Mouse (Mus musculus): Measurements from ENCODE around the gene Aldh1a3. TPM values are rescaled to one million over a fixed set of nuclear protein-coding genes. Genes with fewer than 3 reads are reported as not detected.

Gene Aldh1a3
- polyA plus RNA-seq, 1 experiment from 2014 or later, result 38.6 TPM

DNA sequence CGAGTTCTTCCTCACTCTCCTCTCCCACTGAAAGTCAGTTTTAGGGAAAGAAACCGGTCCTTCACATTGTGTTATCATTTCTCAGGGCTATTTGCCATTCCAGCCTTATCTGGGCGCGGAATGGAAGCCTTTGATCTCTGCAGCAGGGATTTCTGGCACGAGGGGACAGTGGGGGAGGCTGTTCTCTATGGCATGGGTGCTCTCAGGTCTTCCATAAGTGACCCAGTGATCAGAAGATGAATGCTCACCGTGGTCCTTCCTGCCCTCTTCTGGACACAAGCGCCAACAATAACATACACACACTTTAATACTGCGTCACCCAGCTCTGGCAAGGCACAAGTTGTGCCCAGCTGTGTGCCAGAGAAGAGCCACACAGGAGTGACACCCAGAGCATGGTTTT lies 20.3 kb downstream of the Aldh1a3 start:
- DNase-seq (ENCODE audit: low spot score), result no peak
- no peaks in the 10 kb centered on the region; the same call in 1 of the 2 replicates for H3K4me1 ChIP-seq (ENCODE audit: control insufficient read depth, insufficient read depth, low read length)

DNA sequence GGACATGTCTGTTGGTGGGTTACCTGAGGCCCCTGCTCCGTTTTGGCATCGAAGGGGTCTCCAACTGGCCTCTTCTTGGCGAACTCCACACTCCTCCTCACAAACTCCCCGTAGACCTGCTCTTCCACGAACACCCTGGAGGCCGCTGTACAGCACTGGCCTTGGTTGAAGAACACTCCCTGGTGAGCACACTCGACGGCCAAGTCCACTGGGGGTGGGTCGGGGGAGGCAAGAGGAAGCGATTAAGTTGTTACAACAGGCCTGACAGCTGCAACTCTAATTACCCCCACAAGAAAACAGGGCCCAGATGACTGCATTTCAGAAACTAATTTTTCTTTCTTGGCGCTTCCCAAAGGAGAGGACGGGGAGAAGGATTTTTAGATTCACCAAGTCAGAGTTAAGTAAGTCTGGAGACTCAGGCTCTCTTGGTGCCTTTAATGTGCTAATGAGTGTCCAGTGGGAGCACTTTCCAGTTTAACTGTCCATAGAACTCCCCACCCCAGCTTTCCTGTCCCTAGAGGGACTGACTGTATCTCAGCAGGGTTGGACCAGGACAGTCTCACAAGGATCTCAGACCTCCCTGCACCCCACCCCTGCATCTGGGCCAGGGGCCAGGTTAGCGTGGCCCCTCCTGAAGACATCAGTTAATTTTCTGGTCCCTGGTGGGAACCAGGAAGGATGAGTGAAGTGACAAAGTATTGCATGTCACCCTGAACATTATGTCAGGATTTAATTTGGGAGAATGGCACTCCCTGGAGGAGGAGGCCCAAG lies 21.2 kb downstream of the Aldh1a3 start:
- ATAC-seq (replicated peaks; ENCODE audit: insufficient number of reproducible peaks, low FRiP score, low TSS enrichment, low read depth) (no peak), DNase-seq (ENCODE audit: low spot score) (no peak)
- H3K27ac ChIP-seq (replicated peaks; ENCODE audit: low read depth, low read length), result no peak overlapping the region
- 44% methylated on average over 13 of the region's 13 CpGs for WGBS
- H3K27me3 ChIP-seq (ENCODE audit: control insufficient read depth, insufficient read depth, low read length), result no peaks in the 10 kb centered on the region
- H3K4me1 ChIP-seq (ENCODE audit: control insufficient read depth, insufficient read depth, low read length), result no peaks in the 10 kb centered on the region; the same call in 1 of the 2 replicates
- no peaks in the 10 kb centered on the region for H3K36me3 ChIP-seq (replicated peaks; ENCODE audit: control insufficient read depth, insufficient read depth, low read depth, low read length)
- no peak overlapping the region for H3K4me3 ChIP-seq (ENCODE audit: low read depth, low read length)
- no peak overlapping the region for H3K9ac ChIP-seq (replicated peaks; ENCODE audit: low read length)
- H3K9me3 ChIP-seq (replicated peaks; ENCODE audit: control insufficient read depth, low read length), result no peaks in the 10 kb centered on the region
- H3K4me2 ChIP-seq (ENCODE audit: low read depth, low read length), result no peak overlapping the region

More for the DNA sequence above, 20.3 kb downstream of the Aldh1a3 start:
- no peak for ATAC-seq (replicated peaks; ENCODE audit: insufficient number of reproducible peaks, low FRiP score, low TSS enrichment, low read depth)
- no peaks in the 10 kb centered on the region for H3K9me3 ChIP-seq (replicated peaks; ENCODE audit: control insufficient read depth, low read length)
- 81% methylated on average over 8 of the region's 8 CpGs for WGBS
- no peak overlapping the region for H3K4me2 ChIP-seq (ENCODE audit: low read depth, low read length)
- no peak overlapping the region for H3K9ac ChIP-seq (replicated peaks; ENCODE audit: low read length)
- no peaks in the 10 kb centered on the region for H3K27me3 ChIP-seq (ENCODE audit: control insufficient read depth, insufficient read depth, low read length)
- no peak overlapping the region for H3K27ac ChIP-seq (replicated peaks; ENCODE audit: low read depth, low read length)
- no peak overlapping the region for H3K4me3 ChIP-seq (ENCODE audit: low read depth, low read length)
- H3K36me3 ChIP-seq (replicated peaks; ENCODE audit: control insufficient read depth, insufficient read depth, low read depth, low read length), result no peaks in the 10 kb centered on the region

DNA sequence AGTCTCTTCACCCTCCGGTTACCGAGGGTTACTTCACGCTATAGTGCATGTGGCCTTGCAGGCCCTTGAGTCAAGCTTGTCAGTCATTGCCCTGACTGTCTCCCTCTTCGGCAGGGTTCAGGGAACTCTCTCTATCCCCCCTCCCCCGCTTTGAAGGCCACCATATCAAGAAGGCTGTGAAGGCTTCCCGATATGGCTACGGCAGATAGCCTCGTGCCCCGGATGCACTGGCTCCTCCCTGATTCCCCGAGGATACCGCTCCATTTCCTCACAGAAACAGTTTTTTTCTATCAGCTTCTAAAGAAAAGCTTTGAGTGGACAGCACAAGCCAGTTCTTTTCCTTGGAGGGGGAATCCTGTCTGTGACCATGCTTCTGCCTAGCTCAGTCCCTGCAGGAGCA lies 21.8 kb downstream of the Aldh1a3 start:
- Histone ChIP-seq H3K4me3 (ENCODE audit: low read depth, low read length) (no peak overlapping the region), H3K9me3 (replicated peaks; ENCODE audit: control insufficient read depth, low read length) (no peaks in the 10 kb centered on the region), H3K9ac (replicated peaks; ENCODE audit: low read length) (no peak overlapping the region), H3K27ac (replicated peaks; ENCODE audit: low read depth, low read length) (no peak overlapping the region), H3K4me1 (ENCODE audit: control insufficient read depth, insufficient read depth, low read length) (no peaks in the 10 kb centered on the region; the same call in 1 of the 2 replicates), H3K27me3 (ENCODE audit: control insufficient read depth, insufficient read depth, low read length) (no peaks in the 10 kb centered on the region), H3K4me2 (ENCODE audit: low read depth, low read length) (no peak overlapping the region), H3K36me3 (replicated peaks; ENCODE audit: control insufficient read depth, insufficient read depth, low read depth, low read length) (no peaks in the 10 kb centered on the region)
- 55% methylated on average over 11 of the region's 11 CpGs for WGBS
- DNase-seq (ENCODE audit: low spot score), result no peak
- ATAC-seq (replicated peaks; ENCODE audit: insufficient number of reproducible peaks, low FRiP score, low TSS enrichment, low read depth), result no peak

DNA sequence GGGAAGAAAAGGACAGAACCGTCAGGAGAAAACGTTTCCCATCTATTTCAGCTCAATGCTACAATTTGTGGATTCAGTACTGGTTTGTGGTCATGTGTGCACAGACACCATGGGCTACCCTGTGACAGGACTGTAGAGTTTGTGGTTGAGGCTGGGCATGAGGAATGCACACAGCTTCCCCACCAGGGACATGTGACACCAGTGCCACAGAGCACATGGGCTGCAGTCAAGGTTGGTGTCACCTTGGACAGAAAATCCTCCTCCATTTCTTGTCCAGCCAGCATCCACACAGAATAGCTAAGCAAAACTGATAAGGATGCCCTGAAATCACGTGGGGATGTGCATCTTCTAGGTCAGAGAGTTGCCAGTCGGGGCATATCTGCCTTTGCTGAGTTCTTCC lies 22.5 kb downstream of the Aldh1a3 start:
- no peak for ATAC-seq (replicated peaks; ENCODE audit: insufficient number of reproducible peaks, low FRiP score, low TSS enrichment, low read depth)
- WGBS, result 74% methylated on average over 4 of the region's 4 CpGs
- Histone ChIP-seq H3K4me3 (ENCODE audit: low read depth, low read length) (no peak overlapping the region), H3K4me2 (ENCODE audit: low read depth, low read length) (no peak overlapping the region), H3K27me3 (ENCODE audit: control insufficient read depth, insufficient read depth, low read length) (no peaks in the 10 kb centered on the region), H3K9ac (replicated peaks; ENCODE audit: low read length) (no peak overlapping the region), H3K9me3 (replicated peaks; ENCODE audit: control insufficient read depth, low read length) (no peaks in the 10 kb centered on the region), H3K36me3 (replicated peaks; ENCODE audit: control insufficient read depth, insufficient read depth, low read depth, low read length) (no peaks in the 10 kb centered on the region), H3K27ac (replicated peaks; ENCODE audit: low read depth, low read length) (no peak overlapping the region), H3K4me1 (ENCODE audit: control insufficient read depth, insufficient read depth, low read length) (no peaks in the 10 kb centered on the region; the same call in 1 of the 2 replicates)
- no peak for DNase-seq (ENCODE audit: low spot score)

DNA sequence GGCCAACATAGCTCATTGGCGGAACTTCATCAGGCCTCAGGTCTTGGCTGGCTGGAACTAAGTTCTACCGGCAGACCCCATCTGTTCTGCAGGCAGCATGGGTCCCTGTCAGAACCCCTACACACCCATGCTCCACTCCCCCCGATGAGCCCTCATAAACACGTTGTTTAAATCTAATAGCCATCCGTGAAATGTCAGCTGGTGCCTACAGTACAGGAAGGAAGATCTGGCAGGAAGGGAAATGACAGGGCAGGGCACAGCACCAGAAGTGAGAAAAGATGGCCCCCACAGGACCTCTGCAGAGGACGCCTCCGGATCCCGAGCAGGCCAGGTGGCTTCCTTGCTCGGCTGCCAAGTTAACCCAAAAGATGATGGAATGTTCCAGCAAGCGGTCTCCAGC lies 23.2 kb downstream of the Aldh1a3 start:
- Histone ChIP-seq H3K9me3 (replicated peaks; ENCODE audit: control insufficient read depth, low read length) (no peaks in the 10 kb centered on the region), H3K9ac (replicated peaks; ENCODE audit: low read length) (no peak overlapping the region), H3K4me2 (ENCODE audit: low read depth, low read length) (no peak overlapping the region), H3K4me3 (ENCODE audit: low read depth, low read length) (no peak overlapping the region), H3K4me1 (ENCODE audit: control insufficient read depth, insufficient read depth, low read length) (no peaks in the 10 kb centered on the region; the same call in 1 of the 2 replicates), H3K27me3 (ENCODE audit: control insufficient read depth, insufficient read depth, low read length) (no peaks in the 10 kb centered on the region), H3K27ac (replicated peaks; ENCODE audit: low read depth, low read length) (no peak overlapping the region), H3K36me3 (replicated peaks; ENCODE audit: control insufficient read depth, insufficient read depth, low read depth, low read length) (no peaks in the 10 kb centered on the region)
- WGBS, result 68% methylated on average over 10 of the region's 10 CpGs
- ATAC-seq (replicated peaks; ENCODE audit: insufficient number of reproducible peaks, low FRiP score, low TSS enrichment, low read depth) (no peak), DNase-seq (ENCODE audit: low spot score) (no peak)

DNA sequence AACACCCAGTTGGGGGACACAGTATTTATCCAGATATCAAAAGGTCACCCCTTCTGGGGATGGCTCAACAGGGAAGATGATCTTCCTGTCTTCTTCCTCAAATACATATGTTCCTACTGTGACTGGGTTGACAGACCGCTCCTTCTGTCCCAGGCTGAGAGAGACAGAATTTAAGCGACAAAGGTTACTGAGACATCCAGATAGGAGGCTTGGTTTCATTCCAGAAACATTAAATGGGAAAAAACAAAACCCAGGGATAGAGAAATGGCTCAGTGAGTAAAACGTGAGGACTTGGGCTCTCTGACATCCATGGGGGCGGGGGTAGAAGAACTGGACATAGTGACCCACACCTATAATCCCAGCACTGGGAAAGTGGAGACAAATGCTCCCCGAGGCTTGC lies 24.4 kb downstream of the Aldh1a3 start:
- DNase-seq (ENCODE audit: low spot score) (no peak), ATAC-seq (replicated peaks; ENCODE audit: insufficient number of reproducible peaks, low FRiP score, low TSS enrichment, low read depth) (no peak)
- Histone ChIP-seq H3K36me3 (replicated peaks; ENCODE audit: control insufficient read depth, insufficient read depth, low read depth, low read length) (no peaks in the 10 kb centered on the region), H3K4me1 (ENCODE audit: control insufficient read depth, insufficient read depth, low read length) (no peaks in the 10 kb centered on the region; the same call in 1 of the 2 replicates), H3K4me2 (ENCODE audit: low read depth, low read length) (no peak overlapping the region), H3K27me3 (ENCODE audit: control insufficient read depth, insufficient read depth, low read length) (no peaks in the 10 kb centered on the region), H3K27ac (replicated peaks; ENCODE audit: low read depth, low read length) (no peak overlapping the region), H3K9ac (replicated peaks; ENCODE audit: low read length) (no peak overlapping the region), H3K9me3 (replicated peaks; ENCODE audit: control insufficient read depth, low read length) (no peaks in the 10 kb centered on the region), H3K4me3 (ENCODE audit: low read depth, low read length) (no peak overlapping the region)
- 81% methylated on average over 5 of the region's 5 CpGs for WGBS

DNA sequence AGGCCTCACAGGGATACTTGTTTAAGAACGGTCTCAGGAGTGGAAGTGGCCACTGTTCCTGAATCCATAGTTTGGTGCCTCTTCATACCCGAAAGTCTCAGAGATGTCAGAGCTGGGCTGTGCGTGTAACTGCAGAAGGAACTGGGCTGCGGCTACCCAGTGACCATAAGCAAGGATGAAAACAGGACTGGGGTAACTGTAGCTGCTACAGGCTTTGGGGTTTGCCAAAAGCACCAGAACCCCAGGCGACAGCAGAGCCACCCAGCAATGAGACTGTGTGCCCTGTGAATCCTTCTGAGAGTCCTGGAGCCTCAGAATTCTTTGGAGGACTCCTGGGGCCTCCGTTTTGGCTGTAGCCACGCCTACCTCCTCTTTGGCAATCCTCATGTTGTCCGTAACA lies 25.7 kb downstream of the Aldh1a3 start:
- WGBS, result 64% methylated on average over 8 of the region's 8 CpGs
- no peak for DNase-seq (ENCODE audit: low spot score)
- Histone ChIP-seq H3K4me2 (ENCODE audit: low read depth, low read length) (no peak overlapping the region), H3K4me1 (ENCODE audit: control insufficient read depth, insufficient read depth, low read length) (no peaks in the 10 kb centered on the region; the same call in 1 of the 2 replicates), H3K9ac (replicated peaks; ENCODE audit: low read length) (no peak overlapping the region), H3K27ac (replicated peaks; ENCODE audit: low read depth, low read length) (no peak overlapping the region), H3K36me3 (replicated peaks; ENCODE audit: control insufficient read depth, insufficient read depth, low read depth, low read length) (no peaks in the 10 kb centered on the region), H3K4me3 (ENCODE audit: low read depth, low read length) (no peak overlapping the region), H3K27me3 (ENCODE audit: control insufficient read depth, insufficient read depth, low read length) (no peaks in the 10 kb centered on the region), H3K9me3 (replicated peaks; ENCODE audit: control insufficient read depth, low read length) (no peaks in the 10 kb centered on the region)
- no peak for ATAC-seq (replicated peaks; ENCODE audit: insufficient number of reproducible peaks, low FRiP score, low TSS enrichment, low read depth)

DNA sequence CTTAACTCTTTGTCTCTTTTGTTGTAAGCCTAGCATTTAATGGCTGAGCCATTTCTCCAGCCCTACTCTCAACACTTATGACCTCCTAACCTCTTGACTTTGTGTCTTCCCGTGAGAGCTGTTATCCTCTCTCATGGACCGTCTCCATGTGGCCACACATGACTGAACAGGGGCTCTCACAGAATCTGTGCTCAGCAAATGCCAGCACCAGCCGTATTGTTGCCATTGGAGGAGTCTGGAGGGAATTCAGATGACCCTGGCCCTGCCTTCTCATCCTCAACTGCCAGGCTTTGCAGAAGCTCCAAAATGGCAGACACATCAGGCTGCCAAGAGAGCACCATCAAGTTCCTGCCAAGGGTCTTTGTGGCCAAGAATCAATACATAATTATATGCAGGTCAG lies 30.0 kb downstream of the Aldh1a3 start:
- Histone ChIP-seq H3K27ac (replicated peaks; ENCODE audit: low read depth, low read length) (no peak overlapping the region), H3K9ac (replicated peaks; ENCODE audit: low read length) (no peak overlapping the region), H3K27me3 (ENCODE audit: control insufficient read depth, insufficient read depth, low read length) (no peaks in the 10 kb centered on the region), H3K36me3 (replicated peaks; ENCODE audit: control insufficient read depth, insufficient read depth, low read depth, low read length) (no peaks in the 10 kb centered on the region), H3K4me1 (ENCODE audit: control insufficient read depth, insufficient read depth, low read length) (no peaks in the 10 kb centered on the region), H3K9me3 (replicated peaks; ENCODE audit: control insufficient read depth, low read length) (no peaks in the 10 kb centered on the region), H3K4me2 (ENCODE audit: low read depth, low read length) (no peak overlapping the region), H3K4me3 (ENCODE audit: low read depth, low read length) (no peak overlapping the region)
- DNase-seq (ENCODE audit: low spot score) (no peak), ATAC-seq (replicated peaks; ENCODE audit: insufficient number of reproducible peaks, low FRiP score, low TSS enrichment, low read depth) (no peak)
- 57% methylated on average over 3 of the region's 3 CpGs for WGBS
